Mouse (Mus musculus) embryonic facial prominence, embryonic 11.5 days (tissue): Measurements from ENCODE around the gene Gm14085. TPM values are rescaled to one million over a fixed set of nuclear protein-coding genes. Genes with fewer than 3 reads are reported as not detected.

Experiments used
- ATAC-seq: fragments of 200-750 bp; cut with Nextera tagmentation; replicated peaks from 2 replicates; pipeline ENCODE4 v1.8.0; 2017; ENCODE audit warnings: low read depth; ENCODE audit not compliant: insufficient number of reproducible peaks, low FRiP score, low TSS enrichment
- DNase-seq: peaks from one replicate; pipeline ENCODE4 v3.0.0-alpha.2; 2015; ENCODE audit warnings: low spot score
- H3K27ac ChIP-seq: fragments of 300-500 bp; sonication (generic); replicated peaks from 2 replicates; pipeline ENCODE4 v1.5.1; 2014; ENCODE audit warnings: mild to moderate bottlenecking, low read depth, low read length, control low read depth
- H3K27me3 ChIP-seq: fragments of 300-500 bp; sonication (generic); 2 replicates; pipeline ENCODE4 v1.6.1; 2014; ENCODE audit warnings: mild to moderate bottlenecking, low read length, moderate library complexity, mixed read lengths; ENCODE audit not compliant: control insufficient read depth, insufficient read depth
- H3K36me3 ChIP-seq: fragments of 300-500 bp; sonication (generic); replicated peaks from 2 replicates; pipeline ENCODE4 v1.6.1; 2014; ENCODE audit warnings: low read depth, mild to moderate bottlenecking, low read length, moderate library complexity, mixed read lengths; ENCODE audit not compliant: control insufficient read depth, insufficient read depth
- H3K4me1 ChIP-seq: fragments of 300-500 bp; sonication (generic); 2 replicates; pipeline ENCODE4 v1.6.1; 2014; ENCODE audit warnings: low read length, mixed read lengths; ENCODE audit not compliant: control insufficient read depth, insufficient read depth
- H3K4me2 ChIP-seq: fragments of 300-500 bp; sonication (generic); 2 replicates; pipeline ENCODE4 v1.6.1; 2014; ENCODE audit warnings: low read depth, mild to moderate bottlenecking, control low read depth, low read length, moderate library complexity
- H3K4me3 ChIP-seq: fragments of 300-500 bp; sonication (generic); 2 replicates; pipeline ENCODE4 v1.5.1; 2014; ENCODE audit warnings: low read depth, low read length, control low read depth
- H3K9ac ChIP-seq: fragments of 300-500 bp; sonication (generic); replicated peaks from 2 replicates; pipeline ENCODE4 v1.6.1; 2014; ENCODE audit warnings: mild to moderate bottlenecking, control low read depth, low read length
- H3K9me3 ChIP-seq: fragments of 300-500 bp; sonication (generic); replicated peaks from 2 replicates; pipeline ENCODE4 v1.6.1; 2016; ENCODE audit warnings: mild to moderate bottlenecking, low read length, inconsistent platforms, mixed read lengths; ENCODE audit not compliant: control insufficient read depth
- WGBS: fragments of 180-500 bp; shearing (Covaris S2); extraction: QIAGEN DNeasy Blood & Tissue Kit; methylation state at CpG from one replicate; pipeline ENCODE4 v1.1.7; 2014; 5-methylcytosine and 5-hydroxymethylcytosine counted together
- polyA plus RNA-seq: library from polyadenylated mRNA; unstranded; fragments of >200 nt; fragmentation: Nextera tagmentation; extraction: Ambion mirVana; gene quantifications from 2 replicates; pipeline ENCODE4 v1.2.1, GENCODE M21; 2014

Gene Gm14085
- polyA plus RNA-seq, 1 experiment from 2014 or later, result not detected

GRCm38 (mm10) chr2:122562251-122562650 lies 77.5 kb downstream of the Gm14085 start:
- Histone ChIP-seq H3K9ac (no peak overlapping the region), H3K9me3 (no peaks in the 10 kb centered on the region), H3K36me3 (no peaks in the 10 kb centered on the region), H3K27ac (no peak overlapping the region), H3K27me3 (no peaks in the 10 kb centered on the region), H3K4me2 (no peak overlapping the region), H3K4me1 (no peaks in the 10 kb centered on the region), H3K4me3 (no peak overlapping the region)
- ATAC-seq (no peak), DNase-seq (no peak)
- WGBS, result 89% methylated on average over 1 of the region's 1 CpGs

DNA sequence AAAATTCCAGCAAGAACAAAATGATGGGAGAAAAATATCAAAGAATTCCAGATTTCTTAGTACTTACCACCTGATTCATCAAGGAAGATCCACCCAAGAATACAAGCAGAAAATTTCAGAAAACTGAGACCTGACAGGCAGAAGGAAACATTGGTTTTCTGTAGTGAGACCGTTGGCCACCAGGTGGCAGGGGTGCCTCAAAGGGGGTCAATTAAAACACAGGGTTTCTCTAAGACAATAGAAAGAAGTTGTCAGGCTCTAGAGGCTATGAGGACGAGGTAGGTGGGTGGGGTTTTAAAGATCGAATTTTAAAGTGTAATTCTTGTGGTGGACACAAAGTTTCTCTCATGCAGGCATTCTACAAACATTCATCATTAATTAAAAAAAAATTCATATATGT lies 84.7 kb downstream of the Gm14085 start:
- Histone ChIP-seq H3K9me3 (no peaks in the 10 kb centered on the region), H3K27me3 (no peaks in the 10 kb centered on the region), H3K9ac (no peak overlapping the region), H3K4me2 (no peak overlapping the region), H3K36me3 (no peaks in the 10 kb centered on the region), H3K4me3 (no peak overlapping the region), H3K4me1 (no peaks in the 10 kb centered on the region), H3K27ac (no peak overlapping the region)
- no peak for ATAC-seq
- 20% methylated on average over 3 of the region's 3 CpGs for WGBS
- DNase-seq, result peak; percentile 69

- ATAC-seq, result no peak
- H3K4me3 ChIP-seq, result no peak overlapping the region
- 59% methylated on average over 4 of the region's 4 CpGs for WGBS
Measured at GRCm38 (mm10) chr2:122570430-122570829, 85.7 kb downstream of the Gm14085 start.

DNA sequence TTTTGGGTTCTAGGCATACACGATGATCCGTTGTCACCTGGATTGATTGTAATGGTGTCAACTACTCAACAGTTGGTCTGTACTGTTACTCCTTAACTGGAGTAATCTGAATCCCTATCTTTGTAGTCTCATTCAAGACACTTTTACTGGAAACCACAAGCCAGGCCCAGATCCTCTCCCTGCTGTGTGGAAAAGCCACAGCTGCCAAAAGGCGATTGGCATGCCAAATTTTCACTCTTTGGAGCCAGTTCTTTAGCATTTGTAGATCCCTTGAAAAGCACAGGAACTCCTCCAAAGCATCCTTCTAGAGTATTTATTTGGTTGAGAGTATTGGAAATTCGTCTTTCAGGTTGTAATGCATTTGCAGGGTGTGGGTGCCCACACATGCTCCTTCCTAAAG lies 86.6 kb downstream of the Gm14085 start:
- Histone ChIP-seq H3K4me3 (no peak overlapping the region), H3K9me3 (no peaks in the 10 kb centered on the region), H3K4me2 (no peak overlapping the region), H3K36me3 (no peaks in the 10 kb centered on the region), H3K4me1 (no peaks in the 10 kb centered on the region), H3K27ac (no peak overlapping the region), H3K27me3 (no peaks in the 10 kb centered on the region), H3K9ac (no peak overlapping the region)
- ATAC-seq (no peak), DNase-seq (no peak)
- 78% methylated on average over 4 of the region's 4 CpGs for WGBS

More at GRCm38 (mm10) chr2:122570430-122570829, 85.7 kb downstream of the Gm14085 start:
- no peak overlapping the region for H3K9ac ChIP-seq
- no peaks in the 10 kb centered on the region for H3K27me3 ChIP-seq
- H3K4me1 ChIP-seq, result no peaks in the 10 kb centered on the region
- no peaks in the 10 kb centered on the region for H3K36me3 ChIP-seq
- DNase-seq, result no peak
- no peaks in the 10 kb centered on the region for H3K9me3 ChIP-seq
- no peak overlapping the region for H3K4me2 ChIP-seq
- no peak overlapping the region for H3K27ac ChIP-seq

GRCm38 (mm10) chr2:122572438-122572837 lies 87.7 kb downstream of the Gm14085 start:
- DNase-seq (no peak), ATAC-seq (no peak)
- Histone ChIP-seq H3K9ac (no peak overlapping the region), H3K4me1 (no peaks in the 10 kb centered on the region), H3K4me2 (no peak overlapping the region), H3K36me3 (no peaks in the 10 kb centered on the region), H3K4me3 (no peak overlapping the region), H3K9me3 (no peaks in the 10 kb centered on the region), H3K27ac (no peak overlapping the region), H3K27me3 (no peaks in the 10 kb centered on the region)
- 75% methylated on average over 1 of the region's 1 CpGs for WGBS

DNA sequence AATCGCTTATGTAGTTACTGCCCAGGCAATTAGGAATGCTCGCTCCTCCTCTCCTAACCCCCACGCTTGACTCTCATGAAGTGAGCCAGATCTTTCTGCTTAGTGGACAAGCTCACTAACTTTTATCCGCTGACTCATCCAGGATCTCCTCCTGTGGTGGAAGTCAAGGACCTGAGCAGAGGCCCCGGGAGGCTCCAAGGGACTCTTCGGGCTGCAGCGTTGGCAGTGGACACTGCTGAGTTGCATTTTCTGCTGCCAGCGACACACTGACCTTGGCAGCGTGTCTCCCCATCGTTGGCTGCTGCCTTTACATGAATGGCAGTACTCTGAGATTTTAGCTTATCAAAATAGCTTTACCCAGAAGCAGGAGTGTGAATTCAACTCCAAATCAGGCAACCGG lies 90.7 kb downstream of the Gm14085 start:
- no peak overlapping the region for H3K4me3 ChIP-seq
- no peak overlapping the region for H3K27ac ChIP-seq
- H3K36me3 ChIP-seq, result no peaks in the 10 kb centered on the region
- H3K27me3 ChIP-seq, result no peaks in the 10 kb centered on the region
- H3K9ac ChIP-seq, result no peak overlapping the region
- DNase-seq, result no peak
- H3K4me1 ChIP-seq, result no peaks in the 10 kb centered on the region
- no peak for ATAC-seq
- no peaks in the 10 kb centered on the region for H3K9me3 ChIP-seq
- 79% methylated on average over 11 of the region's 11 CpGs for WGBS
- no peak overlapping the region for H3K4me2 ChIP-seq

DNA sequence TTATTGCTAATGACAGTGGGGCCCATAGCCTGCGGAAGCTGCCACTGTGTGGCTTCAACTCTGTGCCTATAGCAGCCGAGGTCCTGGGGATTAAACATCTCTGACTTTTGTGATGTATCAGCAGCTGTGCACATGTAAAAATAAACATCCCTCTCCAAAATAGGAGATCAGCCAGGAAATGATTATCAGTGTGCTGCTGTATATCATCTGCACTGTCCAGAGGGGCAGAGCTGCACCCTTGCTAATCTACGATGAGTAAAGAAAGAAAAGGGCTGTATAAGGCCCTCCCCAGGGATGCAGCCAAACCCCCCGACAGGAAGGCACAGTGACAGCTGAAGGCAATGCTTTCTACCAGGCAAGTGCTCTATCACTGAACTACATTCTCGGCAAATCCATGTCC lies 91.6 kb downstream of the Gm14085 start:
- 43% methylated on average over 5 of the region's 5 CpGs for WGBS
- Histone ChIP-seq H3K4me1 (no peaks in the 10 kb centered on the region), H3K4me2 (no peak overlapping the region), H3K27ac (no peak overlapping the region), H3K36me3 (no peaks in the 10 kb centered on the region), H3K4me3 (no peak overlapping the region), H3K27me3 (no peaks in the 10 kb centered on the region), H3K9me3 (no peaks in the 10 kb centered on the region), H3K9ac (no peak overlapping the region)
- DNase-seq (no peak), ATAC-seq (no peak)

DNA sequence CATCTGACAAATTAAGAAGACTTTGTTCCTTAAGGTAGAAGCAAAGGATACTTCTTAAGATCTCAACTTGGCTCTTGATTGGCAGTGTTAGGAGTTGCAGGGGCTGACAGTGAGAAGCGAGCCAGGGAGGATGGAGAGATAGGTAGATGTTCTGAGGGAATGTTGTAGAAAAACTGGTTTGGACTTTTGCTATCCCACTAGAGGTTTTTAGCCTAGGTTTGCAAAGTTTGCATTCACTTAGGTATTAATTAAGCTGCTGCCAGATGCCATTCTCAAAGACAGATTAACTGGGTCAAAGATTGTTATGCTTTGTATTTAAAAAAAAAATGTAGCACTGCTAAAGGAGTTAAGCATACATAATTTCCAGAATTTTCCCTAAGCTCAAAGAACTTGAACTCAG lies 92.6 kb downstream of the Gm14085 start:
- Histone ChIP-seq H3K4me1 (no peaks in the 10 kb centered on the region), H3K36me3 (no peaks in the 10 kb centered on the region), H3K4me2 (no peak overlapping the region), H3K9ac (no peak overlapping the region), H3K9me3 (no peaks in the 10 kb centered on the region), H3K4me3 (no peak overlapping the region), H3K27ac (no peak overlapping the region), H3K27me3 (no peaks in the 10 kb centered on the region)
- ATAC-seq (no peak), DNase-seq (no peak)
- WGBS, result 74% methylated on average over 1 of the region's 1 CpGs
